Mouse (Mus musculus) erythroblast, embryonic 14.5 days (primary cell): ENCODE data around the gene Gm20481. TPM values are rescaled to one million over a fixed set of nuclear protein-coding genes. Genes with fewer than 3 reads are reported as not detected.
"Not testable (repeated sequence)": the region's sequence is repeated elsewhere in the genome, so short reads cannot be mapped to it uniquely, and the experiment has no call there.

ENCODE experiments used
- H3K27me3 ChIP-seq: 2 replicates; pipeline ENCODE4 v1.6.1; 2012; ENCODE audit warnings: inconsistent platforms; ENCODE audit not compliant: control insufficient read depth
- H3K36me3 ChIP-seq: 2 replicates; pipeline ENCODE4 v1.6.1; 2012; ENCODE audit warnings: mild to moderate bottlenecking, inconsistent platforms; ENCODE audit not compliant: control insufficient read depth
- H3K4me1 ChIP-seq: 2 replicates; pipeline ENCODE4 v1.6.1; 2012; ENCODE audit warnings: inconsistent platforms; ENCODE audit not compliant: control insufficient read depth
- H3K4me3 ChIP-seq: replicated peaks from 2 replicates; pipeline ENCODE3; 2012; ENCODE audit warnings: moderate library complexity, mild to moderate bottlenecking, inconsistent platforms
- H3K9me3 ChIP-seq: 2 replicates; pipeline ENCODE4 v1.6.1; 2012; ENCODE audit warnings: low read length, inconsistent platforms, mixed read lengths; ENCODE audit not compliant: control insufficient read depth
- GATA1 ChIP-seq: IDR thresholded peaks from 2 replicates; pipeline ENCODE4 v1.6.1; 2012; ENCODE audit warnings: low read length, inconsistent platforms, mixed read lengths
- TAL1 ChIP-seq: IDR thresholded peaks from 3 replicates; pipeline ENCODE4 v1.6.1; 2012; ENCODE audit warnings: low read length, inconsistent platforms, mixed read lengths
- polyA plus RNA-seq: library from polyadenylated mRNA; stranded (reverse); fragments of >175 nt; gene quantifications from 2 replicates; pipeline ENCODE4 v1.2.3, GENCODE M21; 2012

Gm20481 gene
- polyA plus RNA-seq, 1 experiment: not detected

- TF ChIP-seq GATA1 (no peak), TAL1 (no peak)
- Histone ChIP-seq H3K36me3 (peaks cover 60% of the 10 kb centered on the region), H3K9me3 (no peaks in the 10 kb centered on the region), H3K27me3 (no peaks in the 10 kb centered on the region), H3K4me3 (peak overlapping the region; percentile 87), H3K4me1 (peaks cover 59% of the 10 kb centered on the region)
Measured at GRCm38 (mm10) chr17:35003022-35003838, 33.5 kb downstream of the Gm20481 start.

GRCm38 (mm10) chr17:35004075-35004717 lies 34.5 kb downstream of the Gm20481 start:
- H3K9me3 ChIP-seq: no peaks in the 10 kb centered on the region
- peaks cover 60% of the 10 kb centered on the region for H3K36me3 ChIP-seq
- H3K4me3 ChIP-seq: no peak overlapping the region
- no peaks in the 10 kb centered on the region for H3K27me3 ChIP-seq
- peaks cover 49% of the 10 kb centered on the region for H3K4me1 ChIP-seq
- no peak for TF ChIP-seq TAL1
- no peak for TF ChIP-seq GATA1

GRCm38 (mm10) chr17:35005158-35005557 lies 35.4 kb downstream of the Gm20481 start:
- no peaks in the 10 kb centered on the region for H3K9me3 ChIP-seq
- TF ChIP-seq TAL1 (no peak), GATA1 (no peak)
- H3K4me3 ChIP-seq: no peak overlapping the region
- peaks cover 64% of the 10 kb centered on the region for H3K36me3 ChIP-seq
- H3K4me1 ChIP-seq: peaks cover 41% of the 10 kb centered on the region
- H3K27me3 ChIP-seq: no peaks in the 10 kb centered on the region

- not testable (repeated sequence) for H3K9me3 ChIP-seq, H3K4me3 ChIP-seq, H3K27me3 ChIP-seq
- Histone ChIP-seq H3K36me3 (peaks cover 71% of the 10 kb centered on the region), H3K4me1 (peaks cover 41% of the 10 kb centered on the region)
Measured at GRCm38 (mm10) chr17:35005902-35006301, 36.2 kb downstream of the Gm20481 start.

GRCm38 (mm10) chr17:35007387-35007991 lies 37.8 kb downstream of the Gm20481 start:
- peaks cover 26% of the 10 kb centered on the region for H3K4me1 ChIP-seq

GRCm38 (mm10) chr17:35009586-35009985 lies 39.9 kb downstream of the Gm20481 start:
- Histone ChIP-seq H3K4me1 (peaks cover 7% of the 10 kb centered on the region), H3K36me3 (peaks cover 95% of the 10 kb centered on the region)
- TF ChIP-seq GATA1: no peak
- TF ChIP-seq TAL1: no peak

More at GRCm38 (mm10) chr17:35007387-35007991, 37.8 kb downstream of the Gm20481 start:
- peaks cover 87% of the 10 kb centered on the region for H3K36me3 ChIP-seq
- H3K4me3 ChIP-seq: no peak overlapping the region
- H3K27me3 ChIP-seq: no peaks in the 10 kb centered on the region
- no peaks in the 10 kb centered on the region for H3K9me3 ChIP-seq
- no peak for TF ChIP-seq TAL1
- no peak for TF ChIP-seq GATA1

GRCm38 (mm10) chr17:35011440-35011839 lies 41.7 kb downstream of the Gm20481 start:
- Histone ChIP-seq H3K4me1 (peaks cover 9% of the 10 kb centered on the region), H3K27me3 (no peaks in the 10 kb centered on the region), H3K4me3 (no peak overlapping the region), H3K9me3 (no peaks in the 10 kb centered on the region), H3K36me3 (peaks cover 97% of the 10 kb centered on the region)
- TF ChIP-seq GATA1 (no peak), TAL1 (no peak)

More at GRCm38 (mm10) chr17:35009586-35009985, 39.9 kb downstream of the Gm20481 start:
- H3K9me3 ChIP-seq: no peaks in the 10 kb centered on the region
- no peaks in the 10 kb centered on the region for H3K27me3 ChIP-seq
- H3K4me3 ChIP-seq: no peak overlapping the region

GRCm38 (mm10) chr17:35012430-35012829 lies 42.7 kb downstream of the Gm20481 start:
- H3K4me1 ChIP-seq: peaks cover 17% of the 10 kb centered on the region
- no peak overlapping the region for H3K4me3 ChIP-seq
- no peaks in the 10 kb centered on the region for H3K27me3 ChIP-seq
- no peak for TF ChIP-seq TAL1
- TF ChIP-seq GATA1: no peak
- peaks cover 96% of the 10 kb centered on the region for H3K36me3 ChIP-seq
- no peaks in the 10 kb centered on the region for H3K9me3 ChIP-seq

- H3K4me1 ChIP-seq: peaks cover 21% of the 10 kb centered on the region
- TF ChIP-seq TAL1: no peak
- no peak for TF ChIP-seq GATA1
- peaks cover 88% of the 10 kb centered on the region for H3K36me3 ChIP-seq
- no peaks in the 10 kb centered on the region for H3K27me3 ChIP-seq
- no peaks in the 10 kb centered on the region for H3K9me3 ChIP-seq
- H3K4me3 ChIP-seq: no peak overlapping the region
Measured at GRCm38 (mm10) chr17:35013221-35013620, 43.5 kb downstream of the Gm20481 start.
